Mouse (Mus musculus) kidney, adult 2 months (tissue): ENCODE results near the gene Dnah17.

Experiments used
- CTCF ChIP-seq: fragments of 200-500 bp; conservative IDR thresholded peaks from 2 replicates; pipeline ENCODE4 v1.5.1; 2011; ENCODE audit warnings: low read depth, mild to moderate bottlenecking, control low read depth, low read length, moderate library complexity, mixed read lengths; ENCODE audit not compliant: insufficient read depth, insufficient read length
- POLR2A ChIP-seq: fragments of 200-500 bp; IDR thresholded peaks from one replicate; pipeline ENCODE4 v1.6.1; 2011; ENCODE audit warnings: low read depth, low read length, control low read depth

DNA sequence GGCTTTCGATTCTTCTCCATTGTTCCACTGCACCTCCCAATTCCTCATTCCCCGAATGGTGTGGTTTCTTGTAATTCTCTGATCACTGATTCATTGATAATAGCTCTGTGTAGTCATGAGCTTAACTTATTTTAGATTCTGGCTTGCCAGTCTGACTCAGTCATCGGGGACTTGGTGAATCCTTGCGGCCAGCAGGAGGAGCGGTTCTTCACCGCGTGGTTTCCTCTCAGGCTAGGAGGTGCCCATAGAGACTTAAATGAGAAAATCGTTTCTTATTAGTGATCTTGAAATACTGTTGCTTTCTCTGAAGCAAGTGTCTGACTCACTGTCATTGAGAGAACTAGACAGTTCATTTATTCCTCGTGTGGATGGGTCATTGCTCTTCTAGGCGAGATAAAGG, 140.5 kb downstream of the Dnah17 start:
- TF ChIP-seq POLR2A (no peak), CTCF (no peak)
